Mouse (Mus musculus): Measurements from ENCODE around the gene Ccdc106.

Ccdc106 gene

DNA sequence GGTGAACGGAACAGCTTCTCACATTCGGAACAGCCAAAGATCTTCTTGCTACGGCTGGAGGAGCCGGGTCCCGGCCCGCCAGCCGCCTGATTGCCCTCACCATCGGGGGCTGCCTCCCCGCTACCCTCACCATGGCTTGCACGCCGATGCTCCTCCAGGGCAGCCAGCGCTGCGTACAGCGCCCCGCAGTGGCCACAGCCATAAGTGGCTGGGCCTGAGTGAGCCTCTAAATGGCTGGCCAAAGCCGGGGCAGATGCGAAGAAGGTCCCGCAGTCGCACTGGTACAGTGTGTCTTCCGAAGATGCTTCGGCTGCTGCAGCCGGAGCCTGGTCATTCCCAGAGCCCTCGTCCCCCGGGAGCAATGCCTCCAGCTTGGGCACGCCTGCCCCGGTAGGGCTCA lies 12.1 kb upstream of the Ccdc106 start:
- no peak for TF ChIP-seq GATA4 (IDR thresholded peaks at IDR 0.05; ENCODE audit: insufficient replicate concordance, low read length)

DNA sequence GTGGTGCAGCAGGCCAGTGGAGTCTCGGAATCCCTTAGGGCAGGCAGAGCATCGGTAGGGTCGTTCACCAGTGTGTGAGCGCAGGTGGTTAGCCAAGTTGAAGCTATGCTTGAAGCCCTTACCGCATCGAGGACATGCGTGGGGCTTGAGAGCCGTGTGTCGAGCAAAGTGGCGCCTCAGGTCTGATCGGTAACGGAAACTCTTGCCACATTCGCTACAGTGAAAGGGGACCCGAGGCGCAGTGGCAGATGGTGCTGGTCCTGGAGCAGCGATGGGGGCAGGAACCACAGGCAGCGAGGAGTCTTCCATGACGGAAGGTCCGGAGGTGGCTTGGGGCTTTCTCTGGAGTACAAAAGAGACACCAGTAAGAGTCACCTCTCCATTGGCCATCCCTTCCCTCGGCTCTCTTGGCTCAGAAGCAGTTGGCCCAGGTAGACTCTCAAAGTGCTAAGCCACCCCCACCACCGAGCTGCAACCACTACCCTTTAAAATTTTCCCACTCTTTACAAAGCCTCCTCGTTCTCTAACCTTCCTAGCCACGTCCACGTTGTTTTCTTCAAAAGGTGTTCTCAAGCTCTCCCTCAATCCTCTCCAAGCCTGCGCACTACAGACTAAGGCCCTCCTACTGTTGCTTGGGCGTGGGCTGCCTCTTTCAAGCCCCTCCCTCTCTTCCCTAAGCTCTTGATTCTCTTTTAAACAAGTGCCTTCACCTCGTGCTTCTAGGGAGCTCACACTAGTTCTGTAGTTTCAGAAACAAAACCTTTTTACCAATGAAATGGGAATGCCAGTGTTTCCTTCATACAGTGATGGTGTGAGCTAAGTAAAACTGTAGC lies 7.5 kb upstream of the Ccdc106 start:
- no peak for TF ChIP-seq GATA4 (IDR thresholded peaks at IDR 0.05; ENCODE audit: insufficient replicate concordance, low read length)

DNA sequence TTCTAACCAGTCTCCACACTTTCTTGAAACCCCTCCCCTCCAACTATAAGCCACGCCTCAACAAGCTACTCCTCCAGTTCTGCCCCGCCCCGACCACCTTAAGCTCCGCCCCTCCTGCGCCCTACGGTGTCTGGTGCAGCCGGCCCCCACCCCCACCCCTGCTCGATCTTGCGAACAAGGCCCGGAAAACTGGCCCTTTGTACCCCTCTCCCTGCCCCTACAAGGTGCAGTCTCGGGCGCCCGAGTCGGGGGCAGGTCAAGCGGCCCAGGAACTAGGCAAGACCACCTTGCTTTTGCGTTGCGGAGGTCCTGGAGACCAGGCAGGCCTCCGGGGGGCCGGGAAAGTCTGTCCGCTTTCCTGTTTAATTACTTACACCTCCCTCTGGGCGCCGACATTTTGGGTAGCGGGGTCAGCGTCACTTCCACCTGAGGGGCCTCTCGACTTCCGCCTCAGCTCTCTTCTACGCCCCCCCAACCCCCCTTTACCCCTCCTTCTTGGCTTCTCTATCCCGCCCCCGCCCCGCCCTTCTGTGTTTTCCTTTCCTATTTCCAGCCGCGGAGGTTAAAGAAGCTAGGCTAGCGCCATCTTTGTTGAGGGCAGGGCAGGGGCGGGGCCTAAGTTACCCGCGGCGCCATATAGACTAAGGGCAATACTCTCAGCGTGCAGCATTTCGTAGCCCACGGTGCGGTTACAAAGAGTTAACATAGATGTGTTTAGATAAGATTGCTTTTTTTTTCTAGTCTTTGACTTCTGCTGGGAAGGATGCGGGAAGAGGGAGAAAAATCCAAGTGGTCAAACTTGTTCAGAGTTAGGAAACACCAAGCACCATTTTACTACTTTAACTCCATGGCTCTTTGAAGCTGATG lies 5.9 kb upstream of the Ccdc106 start, which contains the start of the genes Zfp524 and Fiz1:
TSS of gene Zfp524 (plus strand) at position 165 of the 867 bp plus-strand sequence.
TSS of gene Fiz1 (minus strand) at position 447 of the 867 bp plus-strand sequence.
- no peak for TF ChIP-seq GATA4 (IDR thresholded peaks at IDR 0.05; ENCODE audit: insufficient replicate concordance, low read length)

DNA sequence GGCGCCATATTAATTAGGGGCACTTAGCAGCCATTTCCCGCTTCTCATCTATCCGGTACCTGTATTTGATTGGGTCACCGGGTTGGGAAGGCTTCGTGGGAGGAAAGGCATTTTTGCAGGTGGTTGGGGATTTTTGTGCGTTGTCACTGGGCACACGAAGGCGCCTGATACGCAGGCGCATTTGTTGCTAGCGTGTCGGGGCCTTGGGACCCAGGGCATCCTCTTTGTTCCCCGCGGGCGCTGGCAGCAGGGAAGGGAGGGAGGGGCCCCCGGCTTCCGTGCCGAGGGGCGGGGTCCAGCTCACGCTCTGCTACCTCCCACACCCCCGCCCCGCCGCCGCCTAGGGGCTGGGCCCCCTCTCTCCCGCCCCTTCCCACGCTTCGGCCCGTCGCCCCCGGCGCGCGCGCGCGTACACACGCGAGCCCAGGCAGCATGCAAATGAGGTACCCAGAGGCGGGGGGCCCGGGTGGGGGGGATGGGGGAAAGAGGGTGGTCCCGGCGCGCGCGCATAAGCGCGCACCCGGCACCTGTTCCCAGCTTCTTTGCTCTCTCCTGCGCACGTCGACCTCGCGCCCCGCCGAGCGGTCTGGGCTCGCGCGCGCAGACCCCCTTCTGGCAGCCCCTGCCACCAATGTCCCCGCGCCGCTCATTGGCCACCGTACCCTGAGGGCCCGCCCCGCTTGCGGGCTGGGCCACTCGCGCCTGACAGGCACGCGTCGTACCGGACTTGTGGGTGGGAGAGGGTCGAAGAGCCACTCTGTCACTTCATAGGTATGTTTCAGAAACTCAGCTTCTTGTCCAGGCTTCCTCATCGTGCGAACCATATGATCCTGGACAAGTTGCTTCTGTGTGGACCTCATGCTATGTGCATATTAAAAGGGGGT lies 5.0 kb upstream of the Ccdc106 start, which contains the start of gene Gm44973:
TSS of gene Gm44973 (plus strand) at position 379 of the 884 bp plus-strand sequence.
- TF ChIP-seq GATA4 (IDR thresholded peaks at IDR 0.05; ENCODE audit: insufficient replicate concordance, low read length): peak; percentile 26; the same call in 1 of the 2 replicates

DNA sequence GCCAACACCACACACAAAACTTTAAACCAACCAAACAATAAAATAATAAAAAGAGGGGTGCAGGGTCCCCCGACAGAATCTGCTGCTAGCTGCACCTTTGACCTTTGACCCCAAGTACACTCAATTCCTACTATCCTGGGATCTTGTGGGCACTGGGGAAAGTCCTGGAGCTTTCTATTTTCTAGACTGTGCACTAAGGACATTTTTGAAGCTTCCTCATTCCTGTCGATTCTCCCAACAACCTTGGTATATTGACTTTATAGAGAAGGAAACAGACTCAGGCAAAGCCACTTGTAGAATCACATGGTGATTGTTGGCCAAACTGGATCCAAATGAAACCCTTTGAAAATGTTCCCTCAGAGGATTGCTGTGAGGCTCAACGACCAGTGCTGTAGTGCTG lies 4.3 kb upstream of the Ccdc106 start:
- TF ChIP-seq GATA4 (IDR thresholded peaks at IDR 0.05; ENCODE audit: insufficient replicate concordance, low read length): no peak

DNA sequence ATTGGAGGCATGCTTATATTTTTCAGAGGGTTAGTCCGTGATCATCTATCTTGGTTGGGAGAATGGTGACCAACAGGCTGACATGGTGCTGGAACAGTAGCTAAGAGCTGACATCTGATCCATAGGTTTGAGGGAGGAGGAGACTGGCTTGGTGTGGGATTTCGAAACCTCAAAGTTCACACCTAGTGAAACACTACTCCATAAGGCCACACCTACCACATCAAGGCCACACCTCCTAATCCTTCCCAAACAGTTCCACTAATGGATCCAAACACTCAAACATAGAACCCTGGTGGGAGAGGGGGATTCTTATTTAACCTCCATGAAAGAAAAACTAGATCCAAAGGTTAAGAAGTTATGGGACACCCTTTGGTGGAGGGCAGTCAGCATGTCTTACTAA lies 3.4 kb upstream of the Ccdc106 start:
- no peak for TF ChIP-seq GATA4 (IDR thresholded peaks at IDR 0.05; ENCODE audit: insufficient replicate concordance, low read length)

DNA sequence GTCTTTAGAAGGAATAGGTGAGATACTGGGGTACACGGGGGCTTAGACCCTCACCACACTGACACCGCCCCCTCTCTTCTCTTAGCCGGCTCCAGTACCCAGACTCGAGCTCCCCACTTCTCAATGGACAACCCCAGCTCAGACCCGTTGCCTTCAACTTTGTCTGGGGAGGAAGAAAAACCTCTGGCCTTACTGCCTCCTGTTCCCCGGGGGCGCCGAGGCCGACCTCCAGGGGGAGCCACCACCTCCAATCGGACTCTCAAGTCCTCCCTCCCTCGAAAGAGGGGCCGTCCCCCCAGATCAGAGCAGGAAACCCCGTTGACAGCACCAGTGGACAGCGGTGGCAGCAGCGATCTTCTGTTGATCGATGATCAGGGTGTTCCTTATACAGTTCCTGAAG lies 3.0 kb upstream of the Ccdc106 start:
- TF ChIP-seq GATA4 (IDR thresholded peaks at IDR 0.05; ENCODE audit: insufficient replicate concordance, low read length): no peak

DNA sequence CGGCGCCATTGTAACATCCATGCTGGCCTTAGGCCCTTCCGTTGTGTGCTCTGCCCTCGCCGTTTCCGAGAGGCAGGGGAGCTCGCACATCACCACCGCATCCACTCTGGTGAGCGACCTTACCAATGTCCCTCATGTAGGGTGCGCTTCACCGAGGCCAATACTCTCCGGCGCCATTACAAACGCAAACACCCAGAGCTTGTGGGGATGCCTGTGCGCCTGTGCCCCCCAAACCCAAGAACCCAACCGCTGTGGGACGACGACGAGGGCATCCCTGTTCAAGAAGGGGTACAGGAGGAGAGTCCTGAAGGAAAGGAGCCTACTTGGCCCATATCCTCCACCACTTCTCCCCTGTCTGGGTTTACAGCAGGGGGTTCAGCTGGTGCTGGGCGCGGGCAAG lies 2.4 kb upstream of the Ccdc106 start:
- no peak for TF ChIP-seq GATA4 (IDR thresholded peaks at IDR 0.05; ENCODE audit: insufficient replicate concordance, low read length)

DNA sequence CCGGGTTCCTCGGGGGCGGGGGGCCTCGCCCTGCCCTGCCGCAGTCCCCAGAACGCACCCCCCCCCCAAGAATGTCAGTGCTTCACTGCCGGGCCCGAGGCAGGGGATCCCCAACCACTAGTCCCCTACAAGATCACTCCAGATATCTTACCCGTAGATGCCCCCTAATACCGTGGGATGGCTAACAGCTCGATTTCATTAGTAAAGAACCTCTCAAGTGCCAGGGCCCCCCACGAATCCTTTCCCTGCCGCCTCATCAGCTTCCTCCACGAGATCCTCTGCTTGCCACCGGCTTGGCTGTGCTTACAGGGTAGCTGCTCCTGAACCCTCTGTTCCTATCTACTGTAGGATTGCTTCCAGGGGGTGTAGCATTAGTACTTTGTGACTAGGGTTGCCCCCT lies 332 bp downstream of the Ccdc106 start:
- no peak for TF ChIP-seq GATA4 (IDR thresholded peaks at IDR 0.05; ENCODE audit: insufficient replicate concordance, low read length)

DNA sequence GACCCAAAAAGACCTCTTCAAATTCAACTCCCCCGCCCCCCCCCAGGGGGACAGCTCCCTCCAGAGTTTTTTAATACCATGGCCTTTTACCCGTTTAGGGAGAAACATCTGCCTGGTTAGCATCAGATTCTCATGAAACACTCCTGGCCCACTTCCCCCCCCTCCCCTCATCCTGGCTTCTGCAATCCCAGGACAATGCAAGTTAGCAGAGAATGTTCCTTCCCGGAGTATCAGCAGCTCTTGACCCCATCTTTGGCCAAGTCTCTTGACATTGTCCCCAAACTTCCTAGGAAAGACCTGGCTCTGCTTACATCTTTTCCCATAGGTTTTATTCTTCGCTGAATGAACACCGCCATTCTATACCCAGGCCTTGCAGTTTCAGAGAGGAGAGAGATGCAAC lies 844 bp downstream of the Ccdc106 start:
- TF ChIP-seq GATA4 (IDR thresholded peaks at IDR 0.05; ENCODE audit: insufficient replicate concordance, low read length): no peak

DNA sequence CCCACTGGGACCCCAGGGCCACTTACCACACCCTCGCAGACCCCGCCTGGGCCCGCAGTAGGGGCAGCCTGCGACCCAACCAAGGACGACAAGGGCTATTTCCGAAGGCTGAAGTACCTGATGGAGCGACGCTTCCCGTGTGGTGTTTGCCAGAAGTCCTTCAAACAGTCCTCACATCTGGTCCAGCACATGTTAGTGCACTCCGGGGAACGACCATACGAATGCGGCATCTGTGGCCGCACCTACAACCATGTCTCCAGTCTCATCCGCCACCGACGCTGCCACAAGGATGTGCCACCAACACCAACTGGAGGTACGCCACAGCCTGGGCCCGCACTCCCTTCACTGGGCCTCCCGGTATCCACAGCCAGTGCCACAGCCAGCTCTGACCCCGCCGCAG lies 9.2 kb downstream of the Ccdc106 start:
- no peak for TF ChIP-seq GATA4 (IDR thresholded peaks at IDR 0.05; ENCODE audit: insufficient replicate concordance, low read length)

DNA sequence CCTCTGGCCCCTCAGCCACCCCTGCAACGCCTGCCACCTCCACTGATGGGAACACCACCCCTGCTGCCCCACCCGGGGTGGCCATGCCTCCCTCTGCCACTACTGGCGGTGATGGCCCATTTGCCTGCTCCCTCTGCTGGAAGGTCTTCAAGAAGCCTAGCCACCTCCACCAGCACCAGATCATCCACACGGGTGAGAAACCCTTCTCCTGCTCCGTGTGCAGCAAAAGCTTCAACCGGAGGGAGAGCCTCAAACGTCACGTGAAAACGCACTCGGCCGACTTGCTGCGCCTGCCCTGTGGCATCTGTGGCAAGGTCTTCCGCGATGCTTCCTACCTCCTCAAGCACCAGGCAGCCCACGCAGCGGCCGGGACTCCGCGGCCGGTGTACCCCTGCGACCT lies 9.6 kb downstream of the Ccdc106 start:
- no peak for TF ChIP-seq GATA4 (IDR thresholded peaks at IDR 0.05; ENCODE audit: insufficient replicate concordance, low read length)

DNA sequence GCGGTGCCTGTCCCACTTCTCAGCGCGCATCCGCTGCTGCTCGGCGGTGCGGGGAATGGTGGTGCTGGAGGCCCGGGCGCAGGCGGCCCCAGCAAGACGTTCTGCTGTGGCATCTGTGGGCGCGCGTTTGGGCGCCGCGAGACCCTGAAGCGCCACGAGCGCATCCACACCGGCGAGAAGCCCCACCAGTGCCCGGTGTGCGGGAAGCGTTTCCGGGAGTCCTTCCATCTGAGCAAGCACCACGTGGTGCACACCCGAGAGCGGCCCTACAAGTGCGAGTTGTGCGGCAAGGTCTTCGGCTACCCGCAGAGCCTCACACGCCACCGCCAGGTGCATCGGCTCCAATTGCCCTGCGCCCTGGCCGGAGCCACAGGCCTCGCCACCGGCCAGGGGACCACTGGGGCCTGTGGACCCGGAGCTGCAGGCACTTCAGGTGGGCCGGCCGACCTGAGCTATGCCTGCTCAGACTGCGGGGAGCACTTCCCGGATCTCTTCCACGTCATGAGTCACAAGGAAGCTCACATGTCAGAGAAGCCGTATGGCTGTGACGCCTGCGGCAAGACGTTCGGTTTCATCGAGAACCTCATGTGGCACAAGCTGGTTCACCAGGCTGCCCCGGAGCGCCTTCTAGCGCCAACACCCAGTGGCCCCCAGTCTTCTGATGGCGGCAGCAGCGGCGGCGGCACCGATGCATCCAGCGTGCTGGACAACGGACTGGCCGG lies 10.4 kb downstream of the Ccdc106 start:
- no peak for TF ChIP-seq GATA4 (IDR thresholded peaks at IDR 0.05; ENCODE audit: insufficient replicate concordance, low read length)

DNA sequence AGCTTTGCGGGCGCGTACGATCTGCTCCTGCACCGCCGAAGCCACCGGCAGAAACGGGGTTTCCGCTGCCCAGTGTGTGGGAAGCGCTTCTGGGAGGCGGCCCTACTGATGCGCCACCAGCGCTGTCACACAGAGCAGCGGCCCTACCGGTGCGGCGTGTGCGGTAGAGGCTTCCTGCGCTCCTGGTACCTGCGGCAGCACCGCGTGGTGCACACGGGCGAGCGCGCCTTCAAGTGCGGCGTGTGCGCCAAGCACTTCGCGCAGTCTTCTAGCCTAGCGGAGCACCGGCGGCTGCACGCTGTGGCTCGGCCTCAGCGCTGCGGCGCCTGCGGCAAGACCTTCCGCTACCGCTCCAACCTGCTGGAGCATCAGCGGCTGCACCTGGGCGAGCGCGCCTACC lies 11.1 kb downstream of the Ccdc106 start:
- TF ChIP-seq GATA4 (IDR thresholded peaks at IDR 0.05; ENCODE audit: insufficient replicate concordance, low read length): no peak

Measured in liver, adult (tissue).